Mouse (Mus musculus) lung, postnatal 25 days (tissue): Measurements from ENCODE around the gene Rbx1.
A peak's percentile ranks its signal among the peaks of the same experiment; 100 is the strongest.

Source experiments
- DNase-seq: peaks from one replicate; pipeline ENCODE4 v3.0.0; 2022; ENCODE audit warnings: low spot score

The Rbx1 gene

DNA sequence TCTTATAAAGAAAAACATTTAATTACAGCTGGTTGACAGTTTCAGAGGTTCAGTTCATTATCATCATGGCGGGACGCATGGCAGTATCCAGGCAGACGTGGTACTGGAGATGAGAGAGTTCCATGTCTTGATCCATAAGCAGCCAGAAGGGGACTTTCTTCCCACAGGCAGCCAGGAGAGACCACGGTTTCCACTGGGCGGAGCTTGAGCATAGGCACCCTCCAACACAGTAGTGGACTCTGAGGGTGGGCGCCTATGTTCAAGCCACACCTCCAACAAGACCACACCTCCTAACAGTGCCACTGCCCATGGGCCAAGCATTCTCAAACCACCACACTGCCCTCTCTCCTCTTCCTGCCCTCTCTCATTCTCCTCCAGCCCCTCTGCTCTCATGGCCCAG lies 17.6 kb downstream of the Rbx1 start:
- no peak for DNase-seq

DNA sequence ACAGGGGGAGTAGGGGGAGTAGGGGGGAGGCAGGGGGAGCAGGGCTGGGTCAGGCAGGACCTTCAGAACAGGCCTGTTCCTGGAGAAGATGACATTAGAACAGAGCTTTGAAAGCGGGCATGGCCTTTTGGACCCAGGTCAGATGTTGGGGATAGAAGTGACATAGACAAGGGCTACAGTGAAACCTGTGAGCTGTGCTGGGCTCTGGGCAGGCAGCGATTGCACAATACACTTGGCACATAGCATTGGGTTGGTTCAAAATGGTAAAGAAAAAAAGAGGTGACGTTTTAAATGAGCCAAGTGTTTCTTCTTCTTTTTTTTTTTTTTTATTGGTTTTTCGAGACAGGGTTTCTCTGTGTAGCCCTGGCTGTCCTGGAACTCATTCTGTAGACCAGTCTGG lies 19.4 kb downstream of the Rbx1 start:
- DNase-seq: peak; percentile 47

DNA sequence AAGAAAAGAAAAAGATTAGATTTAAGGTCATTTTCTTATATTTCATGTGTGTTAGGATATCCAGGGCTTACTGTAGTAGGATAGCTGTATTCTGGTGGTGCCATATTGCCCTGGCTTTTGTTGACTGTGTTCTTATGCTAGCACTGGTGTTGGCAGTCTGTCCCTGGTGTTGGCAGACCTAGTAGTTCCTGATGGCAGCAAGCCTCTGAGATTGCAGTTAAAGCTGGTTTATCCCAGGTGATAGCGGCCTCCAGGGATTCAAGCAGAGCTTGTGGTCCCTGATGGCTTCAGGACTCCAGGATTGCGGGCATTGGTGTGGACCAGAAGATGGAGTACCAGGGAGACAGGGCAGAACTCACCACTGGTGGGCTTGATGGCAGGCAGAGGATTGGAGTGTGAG lies 37.4 kb downstream of the Rbx1 start:
- DNase-seq: no peak

DNA sequence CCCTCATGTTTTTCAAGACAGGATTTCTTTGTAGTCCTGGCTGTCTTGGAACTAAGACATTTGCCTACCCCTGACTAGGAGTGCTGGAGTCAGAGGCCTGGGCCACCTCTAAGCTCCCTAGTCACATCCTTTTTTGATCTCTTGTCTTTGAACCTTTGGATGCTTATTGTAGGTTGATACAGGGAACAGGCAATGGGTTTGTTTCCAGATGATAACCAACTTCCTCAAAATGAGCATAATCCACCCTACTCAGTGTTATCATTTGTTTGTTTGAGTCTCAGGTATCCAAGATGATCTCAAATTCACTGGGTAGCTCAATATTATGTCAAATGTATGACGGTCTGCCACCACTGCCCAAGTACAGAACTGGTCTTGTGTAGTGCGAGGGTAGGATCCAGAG lies 37.9 kb downstream of the Rbx1 start:
- no peak for DNase-seq

DNA sequence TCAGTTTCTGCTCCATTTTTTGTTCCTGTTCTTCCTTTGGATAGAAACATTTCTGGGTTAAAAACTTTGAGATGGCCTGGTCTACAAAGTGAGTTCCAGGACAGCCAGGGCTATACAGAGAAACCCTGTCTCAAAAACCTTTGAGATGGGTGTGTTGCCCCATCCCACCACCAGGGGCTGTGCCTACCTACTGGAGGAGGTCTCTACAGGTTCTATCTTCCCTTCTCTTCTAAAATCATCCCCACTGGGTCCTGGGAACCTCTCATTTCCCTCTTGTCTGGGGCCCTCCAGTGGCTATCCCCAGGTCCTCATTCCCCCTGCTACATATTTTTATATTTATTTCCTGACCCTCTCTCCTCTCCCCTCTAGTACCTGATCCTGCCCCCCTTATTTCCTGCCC lies 41.1 kb downstream of the Rbx1 start:
- DNase-seq: peak; percentile 17

DNA sequence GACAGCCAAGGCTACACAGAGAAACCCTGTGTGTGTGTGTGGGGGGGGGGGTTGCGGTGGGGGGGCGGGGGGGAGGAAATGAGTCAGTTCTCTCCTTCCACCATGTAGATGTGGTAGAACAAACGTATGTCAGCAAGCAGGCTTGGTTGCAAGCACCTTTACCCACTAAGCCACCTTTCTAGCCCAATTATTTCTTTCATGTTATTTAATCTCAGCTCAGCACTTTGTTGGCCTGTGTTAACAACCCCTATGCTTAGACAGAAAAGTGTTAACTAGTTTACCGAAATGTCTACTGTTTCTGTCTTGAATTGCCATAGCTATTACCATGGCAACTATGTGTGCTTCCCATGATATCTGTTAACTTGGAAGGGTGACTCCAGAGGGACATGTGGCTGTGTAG lies 44.5 kb downstream of the Rbx1 start:
- DNase-seq: no peak

DNA sequence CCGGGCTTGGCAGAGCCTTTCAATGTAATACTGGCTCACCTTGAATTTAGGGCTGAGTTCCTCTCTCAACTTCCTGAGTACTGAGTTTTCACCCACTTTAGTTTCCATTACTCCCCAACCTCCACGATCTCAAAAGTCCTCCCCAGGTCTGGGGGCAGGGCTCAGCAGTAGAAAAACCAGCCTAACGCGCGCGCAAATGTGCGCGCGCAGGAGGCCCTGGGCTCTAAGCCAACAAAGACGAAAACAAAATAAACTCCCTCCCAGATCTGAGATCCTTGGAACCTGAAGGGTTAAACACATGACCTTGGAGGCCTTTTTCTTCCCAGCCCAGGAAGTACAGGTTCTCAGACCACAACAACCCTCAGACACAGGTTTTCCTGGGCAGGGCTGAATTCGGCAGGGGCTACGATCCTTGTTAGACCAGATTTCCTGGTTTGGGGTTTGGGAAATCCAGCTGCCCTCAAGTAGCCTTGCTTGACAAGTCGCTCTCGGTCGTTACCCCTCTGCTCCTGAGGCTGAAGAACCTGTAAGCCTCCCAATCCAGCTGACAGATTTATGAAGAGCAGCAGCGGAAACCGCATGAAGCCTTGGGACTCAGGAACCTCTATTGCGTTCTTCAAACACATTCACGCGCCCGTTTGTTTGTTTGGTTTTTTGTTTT lies 45.6 kb downstream of the Rbx1 start:
- DNase-seq: peak; percentile 81

DNA sequence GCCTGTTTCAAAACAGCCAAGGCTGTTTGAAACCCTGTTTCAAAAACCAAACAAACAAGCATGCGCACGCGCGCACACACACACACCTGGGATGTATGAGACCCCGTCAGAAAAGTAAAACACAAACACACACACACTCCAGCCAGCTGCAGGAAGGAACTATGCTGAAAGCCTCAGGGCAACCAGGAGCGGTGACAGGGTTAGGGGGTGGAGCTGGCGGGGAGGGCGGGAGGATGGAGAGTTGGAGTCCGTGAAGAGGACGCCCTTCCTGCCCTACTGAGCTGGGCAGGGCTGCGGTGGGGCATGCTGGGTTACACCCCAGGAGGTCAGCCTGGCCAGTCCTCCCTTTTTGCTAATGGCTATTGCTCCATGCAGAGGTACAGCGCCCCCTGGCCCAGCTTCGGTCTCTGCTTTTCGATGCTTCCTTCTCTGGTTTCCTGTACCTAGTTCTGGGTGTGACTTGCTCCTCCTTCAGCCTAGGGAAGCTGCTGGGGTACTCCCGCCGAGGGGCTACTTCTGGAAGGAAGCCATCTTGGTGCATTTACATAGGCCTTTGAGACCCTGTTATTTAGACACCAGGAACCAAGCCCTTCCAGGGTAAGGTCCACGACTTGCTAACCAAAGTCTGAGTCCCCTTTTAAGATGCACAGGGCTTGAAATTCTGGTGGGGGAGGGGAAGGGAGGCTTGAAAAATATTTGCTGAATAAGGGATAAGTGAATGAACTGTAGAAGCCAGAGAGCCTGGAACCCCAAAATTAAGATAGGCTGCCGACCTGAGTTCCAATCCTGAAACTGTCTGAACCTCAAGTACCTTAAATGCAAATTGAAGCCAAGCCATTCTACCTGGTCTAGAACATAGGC lies 48.2 kb downstream of the Rbx1 start:
- peak; percentile 95 for DNase-seq

DNA sequence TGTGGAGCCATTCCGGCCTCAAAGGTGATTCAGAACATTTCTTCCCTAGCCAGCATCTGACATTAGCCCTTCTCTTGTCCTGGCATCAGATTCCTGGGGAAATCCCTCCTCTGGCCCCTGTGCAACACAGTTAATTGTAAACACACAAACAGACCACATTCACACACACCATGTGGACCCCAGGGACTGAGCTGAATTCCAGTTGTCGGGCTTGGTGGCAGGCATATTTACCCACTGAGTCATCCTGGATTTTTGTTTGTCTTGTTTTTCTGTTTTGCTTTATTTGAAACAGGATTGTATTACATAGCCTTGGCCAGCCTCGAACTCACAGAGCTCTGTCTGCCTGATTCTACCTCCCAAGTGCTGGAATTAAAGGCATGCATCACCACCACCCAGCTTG lies 49.1 kb downstream of the Rbx1 start:
- DNase-seq: no peak

DNA sequence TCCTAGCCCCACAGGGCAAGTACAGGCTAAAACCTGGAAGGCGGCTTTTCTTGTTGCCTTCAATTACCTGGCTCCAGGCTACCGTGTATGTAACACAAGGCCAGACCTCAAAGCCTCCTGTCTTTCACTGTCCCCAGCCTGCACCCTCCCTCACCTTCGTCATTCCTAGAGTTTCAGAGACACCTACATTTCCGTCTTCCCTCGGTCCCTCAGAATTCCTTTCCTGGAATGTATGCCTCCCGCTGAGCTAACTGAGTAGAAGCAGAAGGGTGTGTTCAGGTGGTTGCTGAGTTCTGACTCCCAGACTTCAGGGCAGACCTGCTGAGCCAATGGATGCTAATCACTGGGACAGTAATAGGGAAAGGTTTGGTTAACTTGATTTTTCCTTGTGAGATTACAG lies 51.9 kb downstream of the Rbx1 start:
- DNase-seq: no peak

DNA sequence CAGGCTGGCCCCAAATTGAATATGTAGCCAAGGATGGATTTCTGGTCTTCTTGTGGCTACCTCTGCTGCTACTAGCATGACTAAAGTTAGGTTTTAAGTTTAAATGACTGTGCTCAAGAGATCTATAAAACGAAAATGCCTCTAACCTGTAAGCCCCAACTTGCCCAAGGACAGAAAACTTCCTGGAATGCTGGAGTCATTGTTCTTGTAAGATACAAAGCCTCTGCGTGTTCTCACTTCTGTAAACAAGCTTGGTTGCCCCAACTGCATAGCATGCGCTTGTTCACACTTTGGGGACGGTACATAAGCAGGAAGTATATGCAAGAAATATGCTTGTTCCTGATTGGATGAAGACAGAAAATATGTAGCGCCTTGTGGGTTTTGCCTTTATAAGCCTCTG lies 52.7 kb downstream of the Rbx1 start:
- DNase-seq: no peak

DNA sequence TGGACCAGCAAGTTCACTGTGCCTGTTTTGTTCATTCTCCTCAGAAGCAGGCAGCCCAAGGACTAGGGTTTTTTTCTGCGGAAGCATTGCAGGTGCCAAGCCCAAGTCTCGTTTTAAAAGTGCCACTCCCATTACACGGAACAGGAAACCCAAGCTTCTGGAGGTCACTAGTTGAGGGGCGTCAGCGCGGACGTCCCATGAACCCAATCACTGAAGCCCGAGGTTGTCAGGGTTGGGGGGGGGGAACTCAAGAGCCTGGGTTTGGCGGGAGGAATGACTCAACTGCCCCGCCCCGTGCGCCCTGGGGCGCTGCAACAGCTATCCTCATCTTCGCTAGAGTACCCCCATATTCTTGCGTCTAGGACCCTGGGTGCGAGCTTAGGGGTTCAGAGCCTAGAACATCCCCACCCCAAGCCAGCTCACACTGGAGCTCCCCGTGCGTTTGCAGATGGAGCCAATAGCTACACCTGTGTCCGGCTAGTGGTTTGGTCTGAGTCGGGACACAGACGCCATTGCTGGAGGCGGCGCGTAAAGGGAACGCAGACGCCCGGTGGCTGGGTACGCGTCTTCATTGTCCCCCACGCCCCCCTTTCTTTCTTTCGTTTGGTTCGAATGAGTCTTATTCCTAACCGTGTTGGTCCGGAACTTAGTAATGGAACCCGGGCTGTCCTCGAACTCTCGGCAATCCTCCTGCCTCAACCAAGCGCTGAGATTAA lies 56.1 kb downstream of the Rbx1 start:
- DNase-seq: peak; percentile 87

DNA sequence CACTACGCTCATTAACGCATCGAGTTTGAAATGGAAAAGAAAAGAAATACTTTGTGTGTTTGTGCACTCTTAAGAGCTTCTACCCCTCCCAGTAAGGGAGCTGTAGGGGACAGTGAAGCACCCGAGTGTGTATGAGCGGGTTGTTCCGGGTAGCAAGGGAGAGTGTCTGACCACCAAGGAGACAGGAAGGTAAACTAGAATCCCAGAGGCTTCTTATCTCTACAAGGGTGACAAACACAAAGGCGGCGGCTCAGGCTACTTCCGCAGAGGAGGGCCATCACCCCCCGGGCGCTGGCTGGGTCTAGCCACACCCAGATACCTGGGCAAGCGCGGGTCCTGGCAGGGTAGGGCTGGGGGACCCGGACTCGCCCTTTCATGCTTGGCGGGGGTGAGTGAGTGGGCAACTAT lies 56.7 kb downstream of the Rbx1 start:
- no peak for DNase-seq

DNA sequence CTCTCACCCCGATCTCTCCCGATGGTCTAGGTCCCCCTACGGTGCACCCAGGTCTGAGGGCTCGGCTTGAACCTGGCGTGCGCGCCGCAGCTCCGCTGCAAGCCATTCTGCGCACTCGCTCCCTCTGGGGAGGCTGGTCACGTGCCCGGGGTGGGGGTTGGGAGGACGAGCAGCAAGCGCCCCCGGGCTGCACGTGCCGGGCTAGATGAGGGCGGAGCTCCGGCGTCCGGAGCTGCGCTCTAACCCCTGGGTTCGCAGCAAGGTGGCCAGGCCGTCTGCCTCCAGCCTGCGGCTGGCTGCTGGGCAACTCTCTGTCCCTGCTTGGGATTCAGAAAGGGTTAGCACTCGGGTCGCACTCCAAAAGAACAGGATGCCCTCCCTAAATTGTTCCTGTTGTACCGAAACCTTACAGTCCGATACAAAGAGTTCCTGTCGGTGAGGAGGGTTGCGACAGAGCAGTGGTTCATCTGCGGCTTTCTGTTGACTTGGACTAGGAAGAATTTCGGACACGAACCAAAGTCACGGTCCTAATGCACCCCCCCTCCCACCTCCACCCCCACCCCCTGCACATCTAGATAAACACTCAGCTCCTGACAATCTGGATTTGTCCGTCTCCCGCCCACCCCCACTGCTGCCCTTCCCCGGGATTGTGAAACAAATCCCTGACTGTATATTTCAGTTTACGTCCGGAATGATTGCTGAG lies 57.2 kb downstream of the Rbx1 start:
- peak; percentile 96 for DNase-seq

DNA sequence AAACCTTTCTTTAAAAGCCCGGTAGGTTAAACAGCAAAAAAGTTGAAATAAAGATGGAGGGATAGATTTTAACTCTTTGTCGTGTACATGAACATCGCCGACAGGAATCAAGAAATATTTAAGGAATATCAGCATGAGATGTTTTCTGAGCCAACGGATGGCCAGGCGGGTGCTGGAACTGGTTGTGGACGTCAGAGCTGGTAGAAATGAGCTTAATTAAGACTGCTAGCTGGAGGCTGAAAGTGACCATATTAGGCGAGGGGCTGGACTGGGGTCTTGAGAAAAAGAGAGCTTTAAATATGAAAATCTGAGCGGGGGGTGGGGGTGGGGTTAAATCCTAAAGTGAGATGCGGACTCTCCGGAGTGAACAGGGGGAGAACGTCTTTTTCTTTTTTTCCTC lies 57.8 kb downstream of the Rbx1 start:
- DNase-seq: no peak
